Mouse (Mus musculus) CH12.LX (cell line): ENCODE results near the gene Oas2.

Experiments used
- CHD1 ChIP-seq: IDR thresholded peaks from 2 replicates; pipeline ENCODE4 v1.6.1; 2012; ENCODE audit warnings: low read depth, low read length, improper control_type of control experiment, inconsistent platforms
- CTCF ChIP-seq, 2 experiments: IDR thresholded peaks in 1 of 2; conservative IDR thresholded peaks in 1 of 2; 2 replicates each; pipeline ENCODE4 v1.5.1; 2011 to 2012; ENCODE audit warnings: low read depth in 2 of 2, low read length in 2 of 2, improper control_type of control experiment in 1 of 2, inconsistent platforms in 1 of 2, mild to moderate bottlenecking in 1 of 2, moderate library complexity in 1 of 2
- PAX5 ChIP-seq: IDR thresholded peaks from 2 replicates; pipeline ENCODE4 v1.6.1; 2012; ENCODE audit warnings: low read length, inconsistent platforms, mixed read lengths
- POLR2A ChIP-seq: IDR thresholded peaks from 2 replicates; pipeline ENCODE4 v1.6.1; 2011; ENCODE audit warnings: low read depth, mild to moderate bottlenecking, improper control_type of control experiment, low read length
- SMC3 ChIP-seq: IDR thresholded peaks from 2 replicates; pipeline ENCODE4 v1.6.1; 2011; ENCODE audit warnings: low read depth, low read length, improper control_type of control experiment
- TCF12 ChIP-seq: IDR thresholded peaks from 2 replicates; pipeline ENCODE4 v1.6.1; 2014; ENCODE audit warnings: low read depth, mild to moderate bottlenecking, inconsistent platforms, low read length, improper control_type of control experiment
- ZKSCAN1 ChIP-seq: IDR thresholded peaks from 2 replicates; pipeline ENCODE4 v1.6.1; 2012; ENCODE audit warnings: low read depth, inconsistent platforms, low read length, improper control_type of control experiment, borderline replicate concordance
- ZNF384 ChIP-seq: IDR thresholded peaks from 2 replicates; pipeline ENCODE4 v1.6.1; 2012; ENCODE audit warnings: low read depth, low read length, improper control_type of control experiment, inconsistent platforms

DNA sequence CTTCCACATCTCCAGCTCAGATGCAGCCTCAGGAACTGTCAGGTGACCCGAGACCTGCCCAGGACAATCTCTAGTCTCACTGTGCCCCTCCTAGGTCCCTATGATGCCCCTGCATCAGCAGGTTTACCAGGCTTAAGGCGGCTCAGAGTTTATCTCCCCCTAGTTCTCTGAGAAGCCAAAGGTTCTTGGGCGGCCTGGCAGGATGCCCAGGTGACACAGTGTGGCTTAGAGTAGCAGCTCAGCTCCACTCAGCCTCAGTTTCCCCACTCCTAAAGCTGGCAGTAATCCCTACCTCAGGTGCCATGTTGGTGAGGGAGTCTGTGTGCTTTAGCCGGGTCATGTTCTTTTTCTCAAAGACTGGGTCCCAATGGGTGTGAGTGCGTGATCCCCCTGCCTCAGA, 27.1 kb upstream of the Oas2 start:
- no peak for TF ChIP-seq TCF12
- no peak for TF ChIP-seq CTCF (conservative IDR thresholded peaks at IDR 0.05 in 1 of 2, IDR thresholded peaks at IDR 0.05 in 1 of 2; ENCODE audit: low read depth in 2 of 2, low read length in 2 of 2)
- no peak for TF ChIP-seq CHD1
- TF ChIP-seq POLR2A: no peak
- no peak for TF ChIP-seq ZKSCAN1
- TF ChIP-seq ZNF384: no peak
- TF ChIP-seq SMC3: no peak
- no peak for TF ChIP-seq PAX5
